Mouse (Mus musculus): ENCODE data around the gene Hist1h2ae.
A peak's percentile ranks its signal among the peaks of the same experiment; 100 is the strongest.
"Not testable (repeated sequence)": the region's sequence is repeated elsewhere in the genome, so short reads cannot be mapped to it uniquely, and the experiment has no call there.

Gene Hist1h2ae

DNA sequence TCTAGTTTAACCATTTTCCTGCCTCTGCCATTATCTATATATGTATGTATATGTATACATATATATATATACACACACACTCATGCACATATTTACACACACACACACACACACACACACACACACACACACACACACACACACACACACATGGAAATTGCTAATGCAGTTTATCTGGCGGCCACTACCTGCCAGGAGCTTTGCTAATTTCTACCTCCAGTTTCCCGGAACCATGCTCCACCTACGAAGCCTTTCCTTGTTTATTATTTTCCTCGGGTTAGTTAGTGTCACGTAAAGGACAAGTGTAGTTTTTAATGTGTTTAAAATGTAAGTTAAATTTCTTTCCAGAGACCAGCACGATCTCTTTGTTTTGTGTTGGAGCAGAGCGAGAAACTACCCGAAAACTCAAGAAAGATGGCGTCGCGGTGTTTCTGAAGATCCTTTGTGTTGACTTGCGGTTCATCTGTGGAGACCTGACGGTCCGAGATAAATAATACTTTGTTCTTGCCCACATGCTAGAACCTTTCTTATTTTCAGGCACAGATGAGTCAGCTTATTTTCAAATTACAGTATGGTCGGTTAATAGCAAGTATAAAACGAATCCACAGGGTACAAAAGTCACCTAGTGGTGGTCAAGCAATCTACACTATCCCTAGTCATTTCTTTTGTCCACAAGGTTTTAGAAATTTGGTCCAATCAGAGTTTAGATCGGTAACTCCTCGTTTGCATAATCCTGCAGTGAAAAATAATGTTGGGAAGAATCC lies 8.1 kb downstream of the Hist1h2ae start:
- peak; percentile 54 for DNase-seq (ENCODE audit: low read depth, low spot score)

DNA sequence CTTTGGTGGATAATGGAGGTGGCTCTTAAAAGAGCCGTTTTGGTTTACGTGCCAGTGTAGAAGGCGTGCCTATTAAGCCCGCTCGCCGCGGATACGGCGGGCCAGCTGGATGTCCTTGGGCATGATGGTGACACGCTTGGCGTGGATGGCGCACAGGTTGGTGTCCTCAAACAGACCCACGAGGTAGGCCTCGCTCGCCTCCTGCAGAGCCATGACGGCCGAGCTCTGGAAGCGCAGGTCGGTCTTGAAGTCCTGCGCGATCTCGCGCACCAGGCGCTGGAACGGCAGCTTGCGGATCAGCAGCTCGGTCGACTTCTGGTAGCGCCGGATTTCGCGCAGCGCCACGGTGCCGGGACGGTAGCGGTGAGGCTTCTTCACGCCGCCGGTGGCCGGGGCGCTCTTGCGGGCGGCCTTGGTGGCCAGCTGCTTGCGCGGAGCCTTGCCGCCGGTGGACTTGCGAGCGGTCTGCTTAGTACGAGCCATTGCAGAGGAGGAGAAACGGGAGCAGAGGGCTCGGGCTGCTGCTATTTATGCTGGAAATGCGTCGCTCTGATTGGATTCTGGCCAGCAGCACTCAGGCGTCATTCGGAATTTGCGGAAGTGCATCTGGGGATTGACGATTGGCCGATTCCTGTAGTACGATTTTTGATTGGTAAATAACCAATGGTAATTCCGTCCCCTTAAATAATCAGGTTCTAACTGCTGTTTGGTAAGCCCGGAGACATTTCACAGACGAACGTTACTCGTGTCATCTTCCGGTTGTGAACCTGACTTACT lies 8.9 kb downstream of the Hist1h2ae start, which contains the start of gene Hist1h3e:
Gene Hist1h3e (minus strand): TSS at position 487 of the 777 bp plus-strand sequence.
- peak; percentile 95 for DNase-seq (ENCODE audit: low read depth, low spot score)

DNA sequence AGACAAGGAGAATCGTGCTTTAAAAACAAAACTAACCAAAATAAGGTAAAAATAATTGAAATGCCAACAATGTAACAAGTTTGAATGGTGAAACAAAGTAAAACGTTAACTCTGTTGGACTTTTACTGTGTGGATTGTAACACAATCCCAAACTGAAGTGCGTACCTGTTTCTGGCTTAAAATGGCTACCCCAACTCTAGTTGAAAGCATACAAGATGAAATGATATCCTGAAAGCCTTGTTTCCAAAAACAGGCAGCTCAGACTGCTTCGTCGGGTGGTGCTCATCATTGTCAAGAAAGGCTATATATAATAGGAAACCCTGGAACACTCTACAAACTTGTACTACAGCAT lies 9.5 kb downstream of the Hist1h2ae start:
- DNase-seq (ENCODE audit: low read depth, low spot score), result not testable (repeated sequence)

DNA sequence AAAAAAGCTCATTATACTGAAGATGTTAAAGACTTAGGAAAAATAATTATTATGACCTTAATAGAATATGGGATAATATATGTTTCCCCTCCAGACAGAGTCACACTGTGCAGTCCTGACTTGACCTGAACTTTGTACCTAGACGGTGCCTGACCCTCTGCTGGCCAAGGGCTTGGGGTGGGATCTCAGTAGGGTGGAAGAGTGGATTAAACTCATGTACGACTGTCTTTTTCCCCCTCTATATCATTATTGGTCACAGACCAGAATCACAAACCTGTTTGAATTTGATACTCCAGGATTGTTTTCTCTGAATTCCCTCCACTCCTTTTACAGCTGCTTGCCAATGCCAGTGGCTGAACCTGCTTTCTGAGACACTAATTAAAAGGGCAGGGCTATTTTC lies 10.3 kb downstream of the Hist1h2ae start:
- DNase-seq (ENCODE audit: low read depth, low spot score), result not testable (repeated sequence)

DNA sequence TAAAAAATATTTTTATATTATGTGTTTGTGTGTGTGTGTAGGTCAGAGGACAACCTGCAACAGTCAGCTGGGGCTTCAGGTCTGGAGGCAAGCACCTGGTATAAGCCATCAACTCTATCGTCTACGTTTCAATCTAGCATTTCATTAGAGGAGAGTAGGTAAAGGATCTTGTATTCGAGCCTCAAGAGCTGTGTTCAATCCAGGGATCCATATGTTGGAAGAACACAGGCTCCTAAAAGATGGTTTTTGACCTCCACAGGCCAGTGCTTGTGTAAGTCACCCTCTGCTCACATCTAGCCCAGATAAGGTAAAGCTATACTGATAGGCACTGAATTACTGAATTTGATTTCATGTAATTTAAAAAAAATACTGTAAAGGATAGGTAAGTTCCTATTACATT lies 14.1 kb downstream of the Hist1h2ae start:
- DNase-seq (ENCODE audit: low read depth, low spot score), result no peak

DNA sequence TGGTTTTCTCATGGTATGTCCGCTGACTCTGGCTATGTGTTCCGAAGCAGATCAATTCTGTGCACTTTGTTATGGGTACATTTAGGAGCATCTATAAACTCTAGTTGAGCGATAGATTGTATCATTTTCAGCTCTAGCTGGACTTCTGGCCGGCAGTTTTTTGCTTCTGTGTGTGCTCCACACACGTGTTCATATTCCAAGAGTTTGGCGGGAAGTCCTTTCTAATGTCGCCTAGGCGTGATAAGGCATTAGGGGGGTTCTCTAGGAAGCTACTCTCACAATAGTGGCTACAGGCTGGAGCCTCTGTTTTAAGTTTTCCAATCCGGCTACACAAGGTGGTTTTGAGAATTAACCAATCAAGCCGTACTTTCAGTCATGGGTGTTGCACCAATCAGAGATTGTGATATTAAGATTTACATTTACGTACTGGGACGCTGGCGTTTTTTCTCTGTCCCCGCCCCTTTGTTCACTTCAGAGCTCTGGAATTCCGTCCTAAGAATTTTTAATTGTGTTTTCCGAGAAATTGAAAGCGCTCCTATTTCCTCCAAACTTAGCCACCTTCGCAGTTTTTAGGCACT lies 15.1 kb downstream of the Hist1h2ae start:
- no peak for DNase-seq (ENCODE audit: low read depth, low spot score)

DNA sequence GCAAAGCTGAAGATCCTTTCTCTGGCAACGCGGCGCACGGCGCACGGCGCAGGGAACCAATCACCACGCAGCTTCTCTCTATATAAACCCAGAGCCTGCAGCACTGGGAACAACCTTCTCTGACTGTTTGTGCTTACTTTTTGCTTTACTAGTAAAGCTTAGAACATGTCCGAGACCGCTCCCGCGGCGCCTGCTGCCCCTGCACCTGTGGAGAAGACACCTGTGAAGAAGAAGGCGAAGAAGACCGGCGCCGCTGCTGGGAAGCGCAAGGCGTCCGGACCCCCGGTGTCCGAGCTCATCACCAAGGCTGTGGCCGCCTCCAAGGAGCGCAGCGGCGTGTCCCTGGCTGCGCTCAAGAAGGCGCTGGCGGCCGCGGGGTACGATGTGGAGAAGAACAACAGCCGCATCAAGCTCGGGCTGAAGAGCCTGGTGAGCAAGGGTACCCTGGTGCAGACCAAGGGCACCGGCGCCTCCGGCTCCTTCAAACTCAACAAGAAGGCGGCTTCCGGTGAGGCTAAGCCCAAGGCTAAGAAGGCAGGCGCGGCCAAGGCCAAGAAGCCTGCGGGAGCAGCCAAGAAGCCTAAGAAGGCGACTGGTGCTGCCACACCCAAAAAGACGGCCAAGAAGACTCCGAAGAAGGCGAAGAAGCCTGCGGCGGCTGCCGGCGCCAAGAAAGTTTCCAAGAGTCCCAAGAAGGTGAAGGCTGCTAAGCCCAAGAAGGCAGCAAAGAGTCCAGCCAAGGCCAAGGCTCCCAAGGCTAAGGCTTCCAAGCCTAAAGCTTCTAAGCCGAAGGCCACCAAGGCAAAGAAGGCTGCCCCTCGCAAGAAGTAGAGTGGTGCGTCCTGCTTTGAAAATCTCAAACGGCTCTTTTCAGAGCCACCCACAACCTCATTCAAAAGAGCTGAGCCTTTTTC lies 15.8 kb downstream of the Hist1h2ae start:
- DNase-seq (ENCODE audit: low read depth, low spot score), result no peak

DNA sequence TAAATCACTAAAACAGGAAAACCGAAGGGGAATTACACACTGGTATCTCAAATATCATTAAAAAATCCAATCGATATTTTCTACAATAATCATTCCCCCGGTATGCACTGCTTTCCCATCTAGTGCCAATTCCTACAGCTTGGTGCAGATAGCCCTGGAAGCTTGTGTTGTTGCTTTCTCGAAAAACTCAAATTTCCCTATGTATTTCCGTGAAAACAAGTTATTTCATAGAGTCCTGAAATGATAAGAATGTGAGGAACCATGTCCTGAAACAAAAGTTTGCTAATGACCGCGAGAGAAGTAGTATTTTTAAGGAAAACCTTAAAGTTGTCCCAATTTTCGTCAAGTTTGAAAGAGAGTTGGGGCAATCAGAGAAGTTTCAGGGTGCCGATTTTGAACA lies 16.6 kb downstream of the Hist1h2ae start:
- no peak for DNase-seq (ENCODE audit: low read depth, low spot score)

DNA sequence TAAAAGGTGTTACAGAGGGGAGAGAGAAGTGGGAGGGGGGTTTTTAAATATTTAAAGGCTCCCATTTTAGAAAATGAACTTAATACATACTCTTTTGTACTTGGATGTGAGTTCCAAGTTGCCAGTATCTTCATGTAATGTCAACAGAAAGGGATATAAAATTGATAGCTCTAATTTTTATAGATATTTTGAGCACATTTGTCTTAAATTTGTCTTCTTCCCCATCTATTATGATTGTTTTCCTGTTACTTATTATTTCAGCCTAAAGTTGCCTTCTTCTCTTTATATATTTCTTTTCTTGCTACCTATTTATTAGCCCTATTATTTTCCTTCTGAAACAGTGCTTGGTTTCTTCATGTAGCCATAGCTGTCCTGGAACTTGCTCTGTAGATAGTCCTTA lies 18.1 kb downstream of the Hist1h2ae start, which contains the start of gene Hist1h1d:
Gene Hist1h1d (plus strand): TSS at position 301 of the 400 bp plus-strand sequence.
- DNase-seq (ENCODE audit: low read depth, low spot score), result no peak

DNA sequence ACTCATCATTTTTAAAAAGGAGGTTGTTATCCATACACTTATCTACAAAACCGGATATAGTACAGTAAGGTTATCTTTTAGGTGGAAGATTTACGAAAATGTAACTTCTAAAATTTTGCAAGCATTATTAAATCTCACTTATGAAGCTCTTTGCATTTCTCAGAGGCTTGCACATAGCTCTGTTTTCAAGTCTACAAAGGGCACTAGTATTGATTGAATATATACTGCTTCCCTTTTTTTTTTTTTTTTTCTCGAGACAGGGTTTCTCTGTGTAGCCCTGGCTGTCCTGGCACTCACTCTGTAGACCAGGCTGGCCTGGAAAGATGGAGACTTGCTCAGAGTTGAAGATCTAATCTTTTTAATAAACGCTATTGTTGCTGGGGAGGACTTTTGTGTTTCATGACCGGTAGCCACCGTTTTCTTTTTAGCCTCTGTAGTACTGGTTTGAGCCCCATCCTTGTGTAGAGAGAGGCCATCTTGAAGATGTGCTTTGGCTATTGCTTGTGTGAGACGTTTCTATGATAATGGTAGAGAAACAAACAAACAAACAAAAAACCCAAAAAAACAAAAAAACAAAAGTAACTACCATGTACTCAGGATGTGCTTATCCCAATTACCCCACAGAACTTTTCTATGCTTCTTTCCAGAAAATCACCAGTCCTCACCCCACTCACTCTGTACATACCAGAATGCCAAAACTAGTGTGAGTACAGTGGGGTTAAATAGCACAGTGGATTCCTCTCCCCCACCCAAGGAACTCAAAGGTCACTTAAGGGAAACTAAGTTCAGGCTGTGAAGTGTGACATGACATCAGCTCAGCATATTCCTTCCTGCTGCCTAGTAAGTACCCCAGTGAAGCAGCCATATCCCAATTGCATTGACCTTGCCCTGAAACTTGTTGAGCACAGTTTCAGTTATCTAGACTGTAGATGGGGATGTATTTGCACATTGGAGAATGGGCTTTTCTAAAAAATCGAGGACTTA lies 18.8 kb downstream of the Hist1h2ae start:
- DNase-seq (ENCODE audit: low read depth, low spot score), result no peak

DNA sequence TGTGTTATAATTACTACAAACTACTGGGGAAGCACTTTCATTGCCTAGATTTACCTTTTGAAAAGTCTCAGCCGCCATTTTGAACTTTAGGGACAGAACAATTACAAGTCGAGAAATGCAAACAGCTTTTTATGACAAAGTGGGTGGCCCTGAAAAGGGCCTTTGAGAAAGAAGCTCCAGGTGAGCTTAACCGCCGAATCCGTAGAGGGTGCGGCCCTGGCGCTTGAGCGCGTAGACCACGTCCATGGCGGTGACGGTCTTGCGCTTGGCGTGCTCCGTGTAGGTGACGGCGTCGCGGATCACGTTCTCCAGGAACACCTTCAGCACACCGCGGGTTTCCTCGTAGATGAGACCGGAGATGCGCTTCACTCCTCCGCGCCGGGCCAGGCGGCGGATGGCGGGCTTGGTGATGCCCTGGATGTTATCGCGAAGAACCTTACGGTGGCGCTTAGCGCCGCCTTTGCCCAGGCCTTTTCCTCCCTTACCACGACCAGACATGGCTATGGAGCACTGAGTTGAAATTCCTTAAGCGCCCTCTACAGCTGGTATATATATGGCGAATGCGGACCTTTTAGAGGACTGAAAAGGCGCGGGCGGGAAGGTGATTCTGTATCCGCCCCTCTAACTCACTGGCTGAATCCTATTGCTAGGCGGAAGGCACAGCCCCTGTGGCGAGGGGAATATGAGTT lies 19.7 kb downstream of the Hist1h2ae start, which contains the start of gene Hist1h4f:
Gene Hist1h4f (minus strand): TSS at position 503 of the 689 bp plus-strand sequence.
- DNase-seq (ENCODE audit: low read depth, low spot score), result peak; percentile 82

DNA sequence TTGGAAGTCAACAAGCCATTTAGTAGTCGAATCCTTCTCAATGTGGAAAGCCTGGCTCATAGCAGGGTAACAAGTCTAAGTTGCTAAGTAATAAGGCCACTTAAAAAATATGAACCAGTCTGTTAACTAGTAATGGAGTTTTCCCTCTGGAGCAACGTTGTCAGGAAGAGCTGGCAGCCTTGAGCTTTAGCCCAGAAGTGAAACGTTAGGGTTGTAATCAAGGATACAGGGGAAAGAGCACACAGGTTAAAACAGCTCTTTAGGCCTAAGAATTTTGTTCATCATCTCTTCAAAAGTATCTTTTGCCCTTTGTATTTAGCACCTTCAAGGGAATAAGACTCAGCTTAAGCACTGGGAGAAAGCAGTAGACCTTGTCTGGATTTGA lies 20.3 kb downstream of the Hist1h2ae start:
- DNase-seq (ENCODE audit: low read depth, low spot score), result no peak

DNA sequence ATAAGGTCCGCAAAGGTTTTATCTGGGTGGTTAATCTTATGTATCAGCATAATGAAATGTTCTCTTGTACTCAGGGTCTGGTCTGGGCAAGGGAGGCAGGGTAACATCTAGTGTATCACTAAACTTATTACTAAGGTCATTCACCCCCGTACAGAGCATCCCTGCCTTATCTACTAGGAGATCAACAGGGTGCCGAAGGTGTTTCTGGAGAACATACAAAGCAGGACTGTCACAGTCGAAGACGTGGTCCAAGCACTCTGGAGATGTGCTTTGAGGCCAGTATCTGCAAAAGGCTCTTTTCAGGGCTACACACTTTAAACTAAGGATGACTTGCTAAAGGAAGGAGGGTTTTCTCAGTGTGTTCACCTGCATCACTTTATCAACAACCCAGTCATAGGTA lies 24.3 kb downstream of the Hist1h2ae start:
- DNase-seq (ENCODE audit: low read depth, low spot score), result no peak

DNA sequence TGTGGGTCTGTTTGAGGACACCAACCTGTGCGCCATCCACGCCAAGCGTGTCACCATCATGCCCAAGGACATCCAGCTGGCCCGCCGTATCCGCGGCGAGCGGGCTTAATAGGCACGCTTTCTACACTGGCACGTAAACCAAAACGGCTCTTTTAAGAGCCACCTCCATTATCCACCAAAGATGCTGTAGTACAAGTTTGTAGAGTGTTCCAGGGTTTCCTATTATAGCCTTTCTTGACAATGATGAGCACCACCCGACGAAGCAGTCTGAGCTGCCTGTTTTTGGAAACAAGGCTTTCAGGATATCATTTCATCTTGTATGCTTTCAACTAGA lies 26.3 kb downstream of the Hist1h2ae start:
- not testable (repeated sequence) for DNase-seq (ENCODE audit: low read depth, low spot score)

DNA sequence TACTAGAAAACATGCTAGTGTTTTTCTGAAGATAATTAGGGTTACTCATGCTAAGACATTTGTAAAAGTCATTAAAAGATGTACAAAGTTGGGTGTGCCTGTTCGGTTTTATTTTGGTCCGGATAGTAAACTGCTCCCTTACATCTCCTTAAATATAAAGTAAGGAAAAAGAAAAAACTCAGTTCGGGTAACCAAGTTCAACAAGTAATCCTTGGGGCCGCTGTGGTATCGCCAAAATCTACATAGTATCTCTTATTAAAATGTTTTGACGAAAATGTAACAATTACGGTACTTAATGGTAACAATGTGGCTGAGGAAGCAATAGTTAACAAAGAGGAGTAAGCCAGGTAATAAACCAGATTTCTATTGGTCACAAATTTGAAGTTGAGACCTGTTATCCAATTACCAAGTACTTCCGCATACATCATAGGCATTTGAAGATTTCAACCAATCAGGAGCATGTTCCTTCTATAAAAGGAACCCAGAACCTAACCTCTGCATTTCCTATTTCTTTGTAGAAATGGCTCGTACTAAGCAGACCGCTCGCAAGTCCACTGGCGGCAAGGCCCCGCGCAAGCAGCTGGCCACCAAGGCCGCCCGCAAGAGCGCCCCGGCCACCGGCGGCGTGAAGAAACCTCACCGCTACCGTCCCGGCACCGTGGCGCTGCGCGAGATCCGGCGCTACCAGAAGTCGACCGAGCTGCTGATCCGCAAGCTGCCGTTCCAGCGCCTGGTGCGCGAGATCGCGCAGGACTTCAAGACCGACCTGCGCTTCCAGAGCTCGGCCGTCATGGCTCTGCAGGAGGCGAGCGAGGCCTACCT lies 26.8 kb downstream of the Hist1h2ae start, which contains the start of gene Hist1h3f:
Gene Hist1h3f (plus strand): TSS at position 88 of the 822 bp plus-strand sequence.
- peak; percentile 89 for DNase-seq (ENCODE audit: low read depth, low spot score)

DNA sequence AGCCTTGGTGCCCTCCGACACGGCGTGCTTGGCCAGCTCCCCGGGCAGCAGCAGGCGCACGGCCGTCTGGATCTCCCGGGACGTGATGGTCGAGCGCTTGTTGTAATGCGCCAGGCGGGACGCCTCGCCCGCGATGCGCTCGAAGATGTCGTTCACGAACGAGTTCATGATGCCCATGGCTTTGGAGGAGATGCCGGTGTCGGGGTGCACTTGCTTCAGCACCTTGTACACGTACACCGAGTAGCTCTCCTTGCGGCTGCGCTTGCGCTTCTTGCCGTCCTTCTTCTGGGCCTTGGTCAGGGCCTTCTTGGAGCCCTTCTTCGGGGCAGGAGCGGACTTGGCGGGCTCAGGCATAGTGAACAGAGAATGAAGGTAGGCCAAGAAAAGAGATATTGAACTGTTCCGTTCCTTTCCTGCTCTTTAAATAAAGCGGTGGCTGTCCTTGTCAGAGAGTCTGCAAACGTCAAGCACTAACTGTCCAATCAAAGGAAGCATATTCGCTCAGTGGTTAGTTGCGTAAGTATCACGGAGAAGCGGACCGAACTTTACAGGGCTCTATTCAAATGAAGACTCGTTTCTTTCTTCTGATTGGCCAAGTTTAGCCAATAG lies 27.9 kb downstream of the Hist1h2ae start, which contains the start of gene Hist1h2bh:
Gene Hist1h2bh (minus strand): TSS at position 394 of the 609 bp plus-strand sequence.
- not testable (repeated sequence) for DNase-seq (ENCODE audit: low read depth, low spot score)

DNA sequence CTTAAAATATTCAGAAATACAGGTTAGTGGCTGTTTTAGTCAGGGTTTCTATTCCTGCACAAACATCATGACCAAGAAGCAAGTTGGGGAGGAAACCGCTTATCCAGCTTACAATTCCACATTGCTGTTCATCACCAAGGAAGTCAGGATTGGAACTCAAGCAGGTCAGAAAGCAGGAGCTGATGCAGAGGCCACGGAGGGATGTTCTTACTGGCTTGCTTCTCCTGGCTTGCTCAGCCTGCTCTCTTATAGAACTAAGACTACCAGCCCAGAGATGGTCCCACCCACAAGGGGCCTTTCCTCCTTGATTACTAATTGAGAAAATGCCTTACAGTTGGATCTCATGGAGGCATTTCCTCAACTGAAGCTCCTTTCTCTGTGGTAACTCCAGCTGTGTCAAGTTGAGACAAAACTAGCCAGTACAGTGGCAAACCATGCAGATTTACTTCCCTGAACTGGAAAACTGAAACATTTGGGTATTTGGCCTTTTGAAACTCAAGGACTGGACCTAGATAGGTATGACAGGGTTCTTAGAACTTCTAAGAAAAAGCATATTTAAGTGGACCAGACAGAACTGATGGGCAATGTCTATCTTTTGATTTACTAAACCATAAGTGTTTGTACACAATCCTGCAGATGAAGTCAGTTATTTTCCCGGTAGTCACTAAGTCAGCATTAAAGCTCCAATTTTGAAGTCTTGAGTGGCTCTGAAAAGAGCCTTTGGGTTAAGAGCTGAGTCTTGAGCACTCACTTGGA lies 28.6 kb downstream of the Hist1h2ae start:
- not testable (repeated sequence) for DNase-seq (ENCODE audit: low read depth, low spot score)

All from retina, postnatal 7 days (tissue).